Mouse (Mus musculus) embryo, embryonic 11 days (tissue): ENCODE measurements around the gene 2810459M11Rik.

ENCODE experiments used
- DNase-seq: peaks from one replicate; pipeline ENCODE4 v3.0.0-alpha.2; 2015

Gene 2810459M11Rik

DNA sequence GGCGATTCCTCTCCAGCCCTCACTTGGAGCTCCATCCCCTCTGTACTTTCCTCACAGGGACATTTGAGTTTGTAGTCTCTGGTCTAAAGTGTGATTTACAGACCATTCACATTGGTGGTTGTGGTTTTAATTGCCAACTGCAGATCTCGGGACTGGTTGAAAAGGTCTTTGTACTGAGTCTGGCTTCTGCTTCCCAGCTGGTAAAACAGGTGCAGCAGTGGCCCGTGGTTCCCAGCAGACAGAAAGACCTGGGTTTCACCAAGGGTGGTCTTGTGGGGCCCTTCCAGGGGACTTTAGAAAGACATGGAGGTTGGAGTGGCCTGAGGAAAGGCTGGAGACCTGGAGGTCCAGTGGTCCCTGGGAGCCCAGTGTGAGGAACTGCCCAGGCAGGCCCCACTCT, 9.3 kb downstream of the 2810459M11Rik start:
- DNase-seq: no peak

DNA sequence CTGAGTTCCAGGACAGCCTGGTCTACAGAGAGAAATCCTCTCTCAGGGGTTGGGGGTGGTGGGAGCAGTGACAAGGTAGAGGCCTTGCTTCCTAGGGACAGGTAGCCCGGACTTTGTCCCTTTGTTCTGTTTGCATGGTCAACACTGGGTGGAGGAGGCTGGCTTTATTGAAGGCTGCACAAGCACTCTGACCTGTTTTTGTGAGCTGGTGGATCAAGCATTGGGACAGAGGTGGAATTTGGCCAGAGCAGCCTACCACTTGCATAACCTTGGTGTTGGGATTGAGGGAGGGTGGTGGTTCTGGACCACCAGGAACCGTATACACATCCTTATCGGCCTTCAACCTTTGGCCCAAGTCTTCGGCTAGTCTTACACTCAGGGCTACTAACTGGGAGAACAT, 10.6 kb downstream of the 2810459M11Rik start:
- DNase-seq: no peak

DNA sequence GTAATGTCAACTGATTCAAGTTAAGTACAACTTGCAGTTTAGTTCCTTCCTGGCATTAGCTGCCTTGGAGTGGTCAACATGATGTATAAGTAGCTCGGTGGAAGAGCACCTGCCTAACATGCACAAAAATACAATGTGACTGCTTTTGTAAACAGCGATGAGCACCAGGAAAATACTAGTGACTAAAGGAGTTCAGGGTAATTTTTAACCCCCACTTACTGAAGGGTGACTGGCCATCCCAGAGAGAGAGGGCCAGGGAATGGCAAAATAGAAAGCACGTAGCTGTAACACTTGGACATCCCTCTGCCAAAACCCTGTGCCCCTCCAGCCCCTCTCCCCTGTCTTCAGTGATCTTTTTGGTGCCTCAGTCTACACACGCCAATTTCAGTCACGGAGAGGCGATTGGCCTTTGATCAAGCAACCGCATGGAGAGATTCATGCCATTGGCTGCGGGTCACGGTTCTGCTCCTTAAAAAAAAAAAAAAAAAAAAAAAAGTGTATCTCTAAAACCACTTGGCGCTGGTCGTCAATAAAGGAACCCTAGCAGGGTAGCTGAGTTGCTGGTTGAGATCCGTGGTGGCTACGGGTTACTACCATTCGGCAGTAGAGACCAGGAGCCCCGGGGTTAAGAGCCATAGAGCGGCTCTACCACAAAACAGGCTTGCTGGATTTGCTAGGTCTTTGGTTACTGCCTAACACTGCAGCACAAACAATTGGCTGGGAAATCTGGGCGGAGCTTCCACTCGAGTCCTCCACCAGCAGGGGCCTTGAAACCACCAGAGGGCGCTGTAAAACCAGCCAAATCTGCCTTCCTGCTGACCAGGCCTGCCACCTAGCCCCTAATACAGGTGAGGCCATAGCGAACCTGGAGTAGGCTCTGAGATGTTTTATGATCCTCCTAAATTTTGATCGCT, 13.4 kb downstream of the 2810459M11Rik start:
- DNase-seq: peak; percentile 95

DNA sequence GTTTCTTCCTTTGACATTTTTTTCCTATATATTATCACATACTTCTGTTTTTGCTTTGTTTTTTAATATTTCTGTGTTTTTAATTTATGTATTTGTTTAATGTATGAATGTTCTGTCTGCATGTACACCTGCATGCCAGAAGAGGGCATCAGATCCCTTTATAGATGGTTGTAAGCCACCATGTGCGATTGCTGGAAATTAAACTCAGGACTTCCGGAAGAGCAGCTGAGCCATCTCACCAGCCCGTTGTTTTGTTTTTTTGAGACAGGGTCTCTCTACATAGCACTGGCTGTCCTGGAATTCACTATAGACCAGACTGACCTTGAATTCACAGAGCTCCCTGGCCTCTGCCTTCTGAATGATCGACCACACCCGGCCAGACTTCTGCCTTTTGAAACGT, 16.9 kb downstream of the 2810459M11Rik start:
- no peak for DNase-seq

DNA sequence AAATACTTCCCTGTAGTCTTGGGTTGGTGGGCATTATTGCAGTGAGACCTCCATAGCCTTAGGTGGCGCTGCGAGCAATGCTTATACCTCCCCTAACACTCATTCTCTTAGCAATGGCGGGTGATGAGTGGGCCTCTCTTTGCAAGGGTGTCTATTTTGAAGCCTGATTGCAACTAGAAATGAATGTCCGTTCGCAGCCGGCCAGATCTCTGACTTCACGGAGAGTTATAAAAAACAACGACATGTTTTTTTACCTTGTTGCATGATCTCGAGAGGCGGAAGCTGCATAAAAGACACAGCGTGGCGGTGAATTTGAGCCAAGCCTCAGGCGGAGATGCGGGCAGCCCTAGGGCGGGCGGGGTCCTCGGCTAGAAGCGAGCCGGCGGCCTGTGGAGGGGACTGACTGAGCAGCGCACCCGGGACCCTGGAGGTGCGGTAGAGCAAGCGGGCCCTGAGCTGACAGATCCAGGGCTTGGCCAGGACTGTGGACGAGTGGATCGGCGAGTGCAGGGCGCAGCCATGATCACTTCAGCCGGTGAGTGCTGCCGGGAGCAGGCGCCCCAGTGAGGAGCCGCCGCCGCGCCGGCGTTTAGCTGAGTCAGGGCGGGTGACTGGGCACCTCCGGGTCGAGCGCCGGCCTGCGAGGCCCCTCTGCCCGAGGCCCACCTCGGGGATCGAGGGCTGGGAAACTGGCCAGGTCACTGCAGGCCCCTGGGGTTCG, 18.8 kb downstream of the 2810459M11Rik start, which contains the start of gene Psmd1:
TSS of gene Psmd1 (plus strand) at position 117 of the 721 bp plus-strand sequence.
- peak; percentile 92 for DNase-seq

DNA sequence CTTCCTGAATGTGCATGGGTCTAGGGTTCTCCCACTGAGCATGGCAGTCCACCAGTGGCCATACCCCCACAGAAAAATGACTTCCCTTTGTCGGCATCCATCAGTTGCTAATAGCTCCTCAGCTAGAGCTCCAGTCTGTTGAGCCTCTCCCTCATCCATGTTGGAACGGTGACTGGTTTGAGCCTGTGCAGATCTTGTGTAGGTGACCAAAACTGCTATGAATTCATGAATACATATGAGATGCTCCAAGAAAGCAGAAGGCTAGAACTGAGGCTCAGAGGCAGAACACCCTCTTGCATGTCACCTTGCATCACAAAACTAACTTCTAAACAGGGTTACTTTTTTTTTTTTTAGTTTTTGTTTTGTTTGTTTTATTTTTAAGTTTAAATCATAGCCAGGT, 30.9 kb downstream of the 2810459M11Rik start:
- DNase-seq: no peak

DNA sequence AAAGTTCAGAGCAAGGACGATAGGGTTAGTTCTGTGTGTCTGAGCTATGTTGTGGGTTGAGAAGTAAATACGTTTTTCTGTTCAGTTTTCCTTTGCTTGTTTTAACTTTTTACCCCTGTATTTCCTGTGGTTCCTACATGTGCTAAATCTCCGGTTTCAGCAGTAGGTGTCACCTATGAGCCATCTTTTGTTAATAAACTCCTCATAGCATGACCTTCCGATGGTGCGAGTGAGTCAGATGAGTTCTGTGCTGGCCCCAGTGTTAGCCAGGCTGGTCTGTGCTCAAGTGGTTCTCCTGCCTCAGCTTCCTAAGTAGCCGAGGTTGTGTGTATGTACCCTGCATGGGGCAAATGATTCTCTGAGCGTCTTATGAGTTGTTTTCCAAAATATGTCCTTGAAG, 48.8 kb downstream of the 2810459M11Rik start:
- DNase-seq: no peak

DNA sequence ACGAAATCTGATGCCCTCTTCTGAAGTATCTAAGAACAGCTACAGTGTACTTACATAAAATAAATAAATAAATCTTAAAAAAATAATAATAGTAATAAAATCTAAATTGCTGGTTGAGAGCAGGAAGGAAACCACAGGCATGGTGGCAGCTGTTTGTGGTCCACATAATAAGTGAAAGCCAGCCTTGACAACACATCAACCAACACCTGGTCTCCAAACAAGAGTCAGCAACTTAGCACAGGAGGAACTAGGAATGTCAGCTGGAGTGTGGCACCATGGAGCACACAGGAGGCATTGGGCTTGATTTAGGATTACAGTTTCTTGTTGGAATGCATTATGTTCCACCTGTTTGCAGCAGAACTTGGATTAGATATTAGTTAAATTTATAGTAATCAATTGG, 59.4 kb downstream of the 2810459M11Rik start:
- no peak for DNase-seq
